Mouse (Mus musculus) embryonic facial prominence, embryonic 10.5 days (tissue): ENCODE results near the gene Pkdcc. TPM values are rescaled to one million over a fixed set of nuclear protein-coding genes. Genes with fewer than 3 reads are reported as not detected.

ENCODE experiments used
- DNase-seq: peaks from one replicate; pipeline ENCODE4 v3.0.0-alpha.2; 2017; ENCODE audit warnings: low spot score
- H3K27ac ChIP-seq: fragments of 300-500 bp; sonication (generic); replicated peaks from 2 replicates; pipeline ENCODE4 v1.5.1; 2016; ENCODE audit warnings: mild to moderate bottlenecking
- H3K27me3 ChIP-seq: fragments of 300-500 bp; sonication (generic); replicated peaks from 2 replicates; pipeline ENCODE4 v1.6.1; 2016; ENCODE audit warnings: low read depth, mild to moderate bottlenecking; ENCODE audit not compliant: poor library complexity, severe bottlenecking
- H3K36me3 ChIP-seq: fragments of 300-500 bp; sonication (generic); replicated peaks from 2 replicates; pipeline ENCODE4 v1.6.1; 2016; ENCODE audit warnings: mild to moderate bottlenecking, moderate library complexity
- H3K4me1 ChIP-seq: fragments of 300-500 bp; sonication (generic); 2 replicates; pipeline ENCODE4 v1.6.1; 2016
- H3K4me3 ChIP-seq: fragments of 300-500 bp; sonication (generic); 2 replicates; pipeline ENCODE4 v1.5.1; 2016; ENCODE audit warnings: mild to moderate bottlenecking, moderate library complexity
- H3K9me3 ChIP-seq: fragments of 300-500 bp; sonication (generic); 2 replicates; pipeline ENCODE4 v1.6.1; 2016; ENCODE audit warnings: mild to moderate bottlenecking
- WGBS: fragments of 180-500 bp; shearing (Covaris S2); methylation state at CpG from one replicate; pipeline ENCODE4 v1.1.7; 2016; 5-methylcytosine and 5-hydroxymethylcytosine counted together
- polyA plus RNA-seq: library from polyadenylated mRNA; unstranded; fragments of >200 nt; fragmentation: Nextera tagmentation; extraction: Ambion mirVana; gene quantifications from 2 replicates; pipeline ENCODE4 v1.2.1, GENCODE M21; 2016

The Pkdcc gene
- polyA plus RNA-seq, result 15.1 and 17.5 TPM in 2 replicates

GRCm38 (mm10) chr17:83214674-83215528 lies at the start of gene Pkdcc:
Pkdcc (plus strand) TSS chr17:83215292.
- Histone ChIP-seq H3K36me3 (peaks cover 17% of the 10 kb centered on the region), H3K27me3 (peaks cover 43% of the 10 kb centered on the region), H3K27ac (peak within 1 kb of the TSS; percentile 97), H3K9me3 (no peaks in the 10 kb centered on the region), H3K4me3 (peak within 1 kb of the TSS; percentile 87), H3K4me1 (peaks cover 87% of the 10 kb centered on the region)
- 1% methylated on average over 96 of the region's 105 CpGs for WGBS
- peak; percentile 95 for DNase-seq

GRCm38 (mm10) chr17:83166195-83166594 lies 48.9 kb upstream of the Pkdcc start:
- H3K9me3 ChIP-seq, result peaks cover 4% of the 10 kb centered on the region
- H3K4me3 ChIP-seq, result no peak overlapping the region
- H3K4me1 ChIP-seq, result peaks cover 61% of the 10 kb centered on the region
- no peaks in the 10 kb centered on the region for H3K36me3 ChIP-seq
- WGBS, result 64% methylated on average over 5 of the region's 5 CpGs
- H3K27ac ChIP-seq, result peak overlapping the region; percentile 66
- peaks cover 20% of the 10 kb centered on the region for H3K27me3 ChIP-seq
- DNase-seq, result no peak

GRCm38 (mm10) chr17:83176146-83176545 lies 38.9 kb upstream of the Pkdcc start:
- Histone ChIP-seq H3K4me3 (no peak overlapping the region), H3K36me3 (no peaks in the 10 kb centered on the region), H3K9me3 (peaks cover 6% of the 10 kb centered on the region), H3K4me1 (peaks cover 59% of the 10 kb centered on the region), H3K27ac (no peak overlapping the region), H3K27me3 (0 out of 2 replicates have a peak, but pooled peaks cover 9% of the 10 kb centered on the region)
- WGBS, result 89% methylated on average over 4 of the region's 4 CpGs
- no peak for DNase-seq

GRCm38 (mm10) chr17:83178483-83179150 lies 36.5 kb upstream of the Pkdcc start:
- peak overlapping the region; percentile 64 for H3K27ac ChIP-seq
- DNase-seq, result no peak
- 40% methylated on average over 9 of the region's 9 CpGs for WGBS
- H3K4me3 ChIP-seq, result no peak overlapping the region
- H3K27me3 ChIP-seq, result peaks cover 28% of the 10 kb centered on the region; the same call in 1 of the 2 replicates
- no peaks in the 10 kb centered on the region for H3K9me3 ChIP-seq
- no peaks in the 10 kb centered on the region for H3K36me3 ChIP-seq
- H3K4me1 ChIP-seq, result peaks cover 68% of the 10 kb centered on the region

DNA sequence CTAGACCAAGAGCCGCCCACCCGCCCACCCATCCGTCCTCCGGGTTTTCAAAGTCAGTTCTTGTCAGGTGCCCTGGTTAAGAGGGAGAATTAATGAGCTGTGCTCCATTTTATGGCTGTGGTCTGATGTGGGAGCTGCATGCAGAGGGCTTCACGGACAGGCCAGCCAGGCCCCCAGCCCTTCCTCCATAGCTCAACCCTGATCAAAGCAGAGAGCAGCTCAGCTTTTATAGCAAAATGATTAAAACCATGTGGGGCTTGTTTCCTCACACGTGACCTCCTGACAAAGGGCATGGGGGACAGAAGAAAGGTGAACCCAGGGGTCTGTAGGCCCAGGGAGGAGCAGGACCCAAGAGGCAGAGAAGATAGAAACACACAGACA lies 36.0 kb upstream of the Pkdcc start:
- 24% methylated on average over 6 of the region's 6 CpGs for WGBS
- Histone ChIP-seq H3K36me3 (no peaks in the 10 kb centered on the region), H3K27me3 (peaks cover 28% of the 10 kb centered on the region; the same call in 1 of the 2 replicates), H3K4me3 (no peak overlapping the region), H3K9me3 (no peaks in the 10 kb centered on the region), H3K4me1 (peaks cover 68% of the 10 kb centered on the region), H3K27ac (peak overlapping the region; percentile 64)
- peak; percentile 79 for DNase-seq

- Histone ChIP-seq H3K27me3 (peaks cover 28% of the 10 kb centered on the region; the same call in 1 of the 2 replicates), H3K4me1 (peaks cover 68% of the 10 kb centered on the region), H3K36me3 (no peaks in the 10 kb centered on the region), H3K27ac (peak overlapping the region; percentile 64), H3K4me3 (no peak overlapping the region), H3K9me3 (peaks cover 3% of the 10 kb centered on the region)
- 48% methylated on average over 4 of the region's 4 CpGs for WGBS
- DNase-seq, result no peak
Measured at GRCm38 (mm10) chr17:83179569-83179968, 35.5 kb upstream of the Pkdcc start.

GRCm38 (mm10) chr17:83181086-83181485 lies 34.0 kb upstream of the Pkdcc start:
- peaks cover 10% of the 10 kb centered on the region for H3K9me3 ChIP-seq
- DNase-seq, result no peak
- no peak overlapping the region; the same call in 1 of the 2 replicates for H3K27ac ChIP-seq
- peaks cover 28% of the 10 kb centered on the region; the same call in 1 of the 2 replicates for H3K27me3 ChIP-seq
- H3K36me3 ChIP-seq, result no peaks in the 10 kb centered on the region
- H3K4me3 ChIP-seq, result no peak overlapping the region
- 78% methylated on average over 7 of the region's 7 CpGs for WGBS
- peaks cover 59% of the 10 kb centered on the region for H3K4me1 ChIP-seq

DNA sequence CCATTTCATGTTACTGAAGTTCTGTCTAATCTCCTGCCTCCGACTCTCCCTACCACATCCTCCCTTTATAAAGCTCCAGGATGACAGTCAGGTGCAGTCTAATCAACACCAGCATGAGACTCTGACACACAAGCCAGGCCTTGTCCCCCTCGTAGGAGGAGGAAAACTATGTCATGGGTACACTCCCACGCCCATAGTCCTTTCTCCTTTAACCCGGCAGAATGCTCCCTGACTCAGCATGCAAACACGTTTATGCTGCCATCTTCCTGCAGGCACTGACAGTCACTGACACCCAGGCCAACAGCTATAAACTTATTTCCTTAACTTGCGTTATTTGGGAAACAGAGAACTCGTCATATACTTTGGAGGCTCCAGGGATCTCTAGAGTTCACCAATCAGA lies 33.5 kb upstream of the Pkdcc start:
- 0 out of 2 replicates have a peak overlapping the region, but pooled peaks have one; percentile 26 for H3K27ac ChIP-seq
- DNase-seq, result no peak
- H3K36me3 ChIP-seq, result no peaks in the 10 kb centered on the region
- peaks cover 10% of the 10 kb centered on the region for H3K9me3 ChIP-seq
- no peak overlapping the region for H3K4me3 ChIP-seq
- WGBS, result 68% methylated on average over 7 of the region's 7 CpGs
- peaks cover 28% of the 10 kb centered on the region; the same call in 1 of the 2 replicates for H3K27me3 ChIP-seq
- H3K4me1 ChIP-seq, result peaks cover 54% of the 10 kb centered on the region

- DNase-seq, result no peak
- H3K4me3 ChIP-seq, result no peak overlapping the region
- peaks cover 10% of the 10 kb centered on the region for H3K9me3 ChIP-seq
- peaks cover 28% of the 10 kb centered on the region; the same call in 1 of the 2 replicates for H3K27me3 ChIP-seq
- H3K27ac ChIP-seq, result peak overlapping the region; percentile 26; the same call in 1 of the 2 replicates
- H3K4me1 ChIP-seq, result peaks cover 49% of the 10 kb centered on the region
- WGBS, result 85% methylated on average over 8 of the region's 8 CpGs
- H3K36me3 ChIP-seq, result no peaks in the 10 kb centered on the region
Measured at GRCm38 (mm10) chr17:83182061-83182664, 32.9 kb upstream of the Pkdcc start.

GRCm38 (mm10) chr17:83182780-83183179 lies 32.3 kb upstream of the Pkdcc start:
- Histone ChIP-seq H3K36me3 (no peaks in the 10 kb centered on the region), H3K9me3 (peaks cover 10% of the 10 kb centered on the region), H3K4me1 (peaks cover 44% of the 10 kb centered on the region), H3K4me3 (no peak overlapping the region), H3K27me3 (peaks cover 28% of the 10 kb centered on the region; the same call in 1 of the 2 replicates), H3K27ac (no peak overlapping the region)
- no peak for DNase-seq
- 74% methylated on average over 6 of the region's 6 CpGs for WGBS

GRCm38 (mm10) chr17:83187751-83188565 lies 27.1 kb upstream of the Pkdcc start:
- H3K36me3 ChIP-seq, result no peaks in the 10 kb centered on the region
- H3K4me3 ChIP-seq, result no peak overlapping the region
- 54% methylated on average over 11 of the region's 11 CpGs for WGBS
- H3K9me3 ChIP-seq, result peaks cover 10% of the 10 kb centered on the region
- H3K4me1 ChIP-seq, result peaks cover 25% of the 10 kb centered on the region
- peaks cover 16% of the 10 kb centered on the region for H3K27me3 ChIP-seq
- no peak overlapping the region for H3K27ac ChIP-seq
- DNase-seq, result no peak
